Mouse (Mus musculus) C2C12 (cell line): ENCODE measurements around the gene Btaf1. TPM values are rescaled to one million over a fixed set of nuclear protein-coding genes. Genes with fewer than 3 reads are reported as not detected.

Source experiments
- H3K27me3 ChIP-seq: one replicate; pipeline ENCODE4 v1.6.1; 2011; ENCODE audit not compliant: control insufficient read depth, insufficient read depth, insufficient read length
- H3K36me3 ChIP-seq: one replicate; pipeline ENCODE4 v1.6.1; 2011; ENCODE audit not compliant: control insufficient read depth, insufficient read depth
- H3K4me3 ChIP-seq: one replicate; pipeline ENCODE4 v1.5.1; 2011; ENCODE audit warnings: mild to moderate bottlenecking, control low read depth; ENCODE audit not compliant: poor library complexity, insufficient read depth, severe bottlenecking
- H3K79me2 ChIP-seq: one replicate; pipeline ENCODE4 v1.6.1; 2011; ENCODE audit not compliant: control insufficient read depth, insufficient read depth
- H3K79me3 ChIP-seq: one replicate; pipeline ENCODE4 v1.6.1; 2011; ENCODE audit warnings: low read depth, control low read depth
- H3ac ChIP-seq: one replicate; pipeline ENCODE3; 2011; ENCODE audit warnings: low read depth; ENCODE audit not compliant: control insufficient read depth, insufficient read length
- CEBPB ChIP-seq: IDR thresholded peaks from one replicate; pipeline ENCODE4 v1.6.1; 2011; ENCODE audit warnings: low read depth, mild to moderate bottlenecking, control low read depth, moderate library complexity
- CTCF ChIP-seq: IDR thresholded peaks from one replicate; pipeline ENCODE4 v1.5.1; 2011; ENCODE audit not compliant: control insufficient read depth, insufficient read depth, insufficient read length
- FOSL1 ChIP-seq: IDR thresholded peaks from one replicate; pipeline ENCODE4 v1.8.0; 2011; ENCODE audit warnings: mild to moderate bottlenecking, low read length; ENCODE audit not compliant: poor library complexity, insufficient read depth, severe bottlenecking
- MAX ChIP-seq: IDR thresholded peaks from one replicate; pipeline ENCODE4 v1.6.1; 2011; ENCODE audit warnings: mild to moderate bottlenecking, control low read depth
- MYOD1 ChIP-seq: IDR thresholded peaks from one replicate; pipeline ENCODE4 v1.6.1; 2011; ENCODE audit warnings: low read depth; ENCODE audit not compliant: control insufficient read depth, insufficient read length
- MYOG ChIP-seq: IDR thresholded peaks from one replicate; pipeline ENCODE4 v1.6.1; 2011; ENCODE audit not compliant: control insufficient read depth, insufficient read length; ENCODE audit errors: extremely low read depth
- USF1 ChIP-seq: IDR thresholded peaks from one replicate; pipeline ENCODE4 v1.6.1; 2011; ENCODE audit warnings: low read depth, mild to moderate bottlenecking, control low read depth, moderate library complexity
- polyA plus RNA-seq: library from polyadenylated mRNA; unstranded; fragments of >200 nt; fragmentation: generic; extraction: Trizol; gene quantifications from one replicate; pipeline ENCODE4 v1.2.1, GENCODE M21; 2012; ENCODE audit warnings: missing spikeins

Btaf1 gene
- polyA plus RNA-seq, 1 experiment = 5.3 TPM

DNA sequence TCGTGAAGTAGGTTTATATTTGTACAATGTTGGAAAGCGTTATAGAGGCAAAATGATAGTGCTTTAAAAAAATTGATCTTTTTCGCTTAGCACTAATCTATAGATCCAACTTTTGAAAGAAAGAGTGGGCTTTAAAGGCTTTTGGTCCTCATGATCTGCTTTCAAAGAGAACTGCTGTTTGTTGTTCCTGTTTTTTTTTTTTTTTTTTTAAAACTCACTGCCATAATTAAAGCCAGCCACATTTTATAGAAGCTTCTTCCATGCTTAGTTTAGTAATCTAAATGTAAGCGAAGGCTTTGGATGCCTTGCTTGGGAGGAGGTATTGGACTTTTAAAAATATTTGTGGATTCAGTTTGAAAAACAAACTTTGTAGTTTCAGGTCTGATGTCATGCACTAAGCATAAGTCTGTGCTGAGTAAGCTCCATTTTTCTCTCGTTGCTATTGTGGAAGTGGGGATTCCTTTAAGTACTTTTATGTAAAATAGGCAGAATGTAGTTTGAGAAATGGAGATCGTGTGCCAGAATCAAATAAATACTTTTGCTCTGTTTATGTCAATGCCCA, 2.0 kb downstream of the Btaf1 start:
- H3K79me3 ChIP-seq = peaks cover 64% of the 10 kb centered on the region
- peaks cover 70% of the 10 kb centered on the region for H3K79me2 ChIP-seq
- H3ac ChIP-seq = no peak overlapping the region
- no peaks in the 10 kb centered on the region for H3K27me3 ChIP-seq
- H3K36me3 ChIP-seq = peaks cover 16% of the 10 kb centered on the region
- TF ChIP-seq MYOG (no peak), CTCF (no peak), MAX (no peak), FOSL1 (no peak), USF1 (no peak), CEBPB (no peak), MYOD1 (no peak)
- H3K4me3 ChIP-seq = no peak overlapping the region

DNA sequence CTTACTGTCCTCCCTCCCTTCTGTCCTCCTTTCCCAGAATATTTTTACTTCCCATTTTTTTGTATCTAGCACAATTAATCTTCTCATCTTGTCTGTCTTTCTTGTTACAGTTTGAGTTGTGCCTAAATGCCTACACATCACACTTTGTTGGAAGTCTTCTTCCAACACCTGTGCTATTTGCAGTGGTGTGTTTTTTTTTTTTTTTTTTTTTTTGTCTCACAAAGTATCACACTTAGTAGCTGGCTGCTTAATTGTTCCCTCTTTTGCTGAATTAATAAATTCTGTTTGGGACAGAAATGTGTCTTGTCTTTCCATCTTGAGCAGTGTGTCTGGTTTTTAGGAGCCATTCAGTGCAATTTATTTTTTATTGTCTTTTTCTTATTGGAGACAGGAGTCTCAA, 3.9 kb downstream of the Btaf1 start:
- Histone ChIP-seq H3ac (no peak overlapping the region), H3K79me2 (peaks cover 90% of the 10 kb centered on the region), H3K4me3 (no peak overlapping the region), H3K79me3 (peaks cover 80% of the 10 kb centered on the region), H3K27me3 (no peaks in the 10 kb centered on the region), H3K36me3 (peaks cover 24% of the 10 kb centered on the region)
- TF ChIP-seq USF1 (no peak), FOSL1 (no peak), CTCF (no peak), MYOG (no peak), MAX (no peak), MYOD1 (no peak), CEBPB (no peak)

DNA sequence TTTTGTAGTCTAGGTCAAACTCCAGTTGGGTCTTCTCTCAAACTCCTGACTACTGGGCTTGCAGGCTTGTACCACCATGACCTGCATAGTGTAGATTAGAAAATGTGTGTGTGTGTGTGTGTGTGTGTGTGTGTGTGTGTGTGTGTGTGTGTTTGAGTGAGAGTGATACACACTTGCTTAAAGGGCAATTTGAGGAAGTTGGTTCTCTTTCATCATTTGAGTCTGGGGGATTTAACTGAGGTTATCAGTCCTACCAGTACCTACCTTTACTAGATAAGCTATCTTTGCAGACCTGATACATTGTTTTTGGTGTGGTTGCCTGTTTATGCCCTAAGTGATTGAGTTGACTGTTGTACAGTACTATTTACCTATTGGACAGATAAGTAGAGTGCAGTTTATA, 6.2 kb downstream of the Btaf1 start:
- Histone ChIP-seq H3ac (no peak overlapping the region), H3K79me2 (peaks cover 100% of the 10 kb centered on the region), H3K79me3 (peaks cover 94% of the 10 kb centered on the region), H3K27me3 (no peaks in the 10 kb centered on the region), H3K4me3 (no peak overlapping the region), H3K36me3 (peaks cover 36% of the 10 kb centered on the region)
- TF ChIP-seq CEBPB (no peak), MYOD1 (no peak), FOSL1 (no peak), USF1 (no peak), CTCF (no peak), MYOG (no peak), MAX (no peak)

DNA sequence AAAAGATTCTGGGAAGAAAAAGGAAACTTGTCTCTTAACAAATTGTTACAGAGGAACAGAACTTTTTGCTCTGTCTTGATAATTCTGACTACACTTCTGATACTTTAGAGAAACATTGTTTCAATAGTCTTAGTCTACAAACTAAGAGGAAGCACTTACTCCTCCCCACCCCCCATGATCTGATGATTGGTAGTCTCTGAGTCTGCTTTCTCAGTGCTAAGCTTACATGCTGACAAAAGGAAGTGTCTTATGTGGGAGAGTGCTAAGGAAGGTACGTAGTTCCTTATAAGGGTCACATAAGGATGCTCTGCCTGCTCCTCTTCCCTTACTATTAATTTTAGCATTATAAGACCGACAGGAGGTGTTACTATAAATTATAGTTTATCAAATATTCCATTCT, 6.7 kb downstream of the Btaf1 start:
- H3K36me3 ChIP-seq = peaks cover 36% of the 10 kb centered on the region
- TF ChIP-seq CEBPB (no peak), MYOG (no peak), MAX (no peak), USF1 (no peak), FOSL1 (no peak), CTCF (no peak), MYOD1 (no peak)
- peaks cover 100% of the 10 kb centered on the region for H3K79me2 ChIP-seq
- peaks cover 94% of the 10 kb centered on the region for H3K79me3 ChIP-seq
- H3ac ChIP-seq = no peak overlapping the region
- no peaks in the 10 kb centered on the region for H3K27me3 ChIP-seq
- no peak overlapping the region for H3K4me3 ChIP-seq

DNA sequence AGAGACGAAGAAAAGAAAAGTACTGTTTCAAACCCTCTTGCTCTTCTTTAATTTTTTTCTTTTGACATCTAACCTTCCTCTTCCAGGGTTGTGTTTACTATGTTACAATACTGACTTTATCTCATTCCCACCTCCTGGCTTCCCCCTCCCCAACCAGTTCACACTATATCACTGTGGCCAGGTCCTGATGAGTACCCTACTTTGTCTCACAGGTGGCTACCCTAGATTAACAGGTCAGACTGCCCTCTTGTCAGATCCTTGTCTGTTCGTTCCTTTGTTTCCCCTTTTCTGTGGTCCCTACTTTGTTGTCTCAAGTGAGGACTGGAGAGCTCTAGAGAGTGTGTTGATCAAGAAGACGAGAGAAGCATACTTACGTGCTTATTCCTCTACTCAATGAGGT, 10.4 kb downstream of the Btaf1 start:
- peaks cover 24% of the 10 kb centered on the region for H3K36me3 ChIP-seq
- no peak for TF ChIP-seq USF1
- TF ChIP-seq CEBPB = no peak
- TF ChIP-seq MAX = no peak
- TF ChIP-seq MYOD1 = no peak
- no peak for TF ChIP-seq CTCF
- TF ChIP-seq MYOG = no peak
- TF ChIP-seq FOSL1 = no peak

More for the DNA sequence above, 10.4 kb downstream of the Btaf1 start:
- Histone ChIP-seq H3K27me3 (no peaks in the 10 kb centered on the region), H3K79me2 (peaks cover 100% of the 10 kb centered on the region), H3K79me3 (peaks cover 92% of the 10 kb centered on the region), H3ac (no peak overlapping the region), H3K4me3 (no peak overlapping the region)
